Mouse (Mus musculus) CD8-positive naive resting alpha-beta T cell, adult 2 months (primary cell): ENCODE results near the gene Map7d2.
"Not testable (repeated sequence)": the region's sequence is repeated elsewhere in the genome, so short reads cannot be mapped to it uniquely, and the experiment has no call there.

Source experiments
- DNase-seq, 2 experiments: peaks; one replicate each; pipeline ENCODE4 v3.0.0; 2022; ENCODE audit warnings: low read depth in 2 of 2, low spot score in 2 of 2

Gene Map7d2

GRCm38 (mm10) chrX:159414130-159414828 is at the start of gene Map7d2:
TSS of gene Map7d2 (plus strand) at chrX:159414572.
- peak in 1 of 2 experiments; percentile 2 for DNase-seq

- peak; percentile 64 to 78 for DNase-seq
Measured at GRCm38 (mm10) chrX:159371831-159372752, 42.3 kb upstream of the Map7d2 start, which contains the start of gene Eif1ax. TSS of gene Eif1ax (plus strand) at chrX:159372178.

GRCm38 (mm10) chrX:159372753-159373144 is 41.6 kb upstream of the Map7d2 start:
- DNase-seq = no peak

- no peak for DNase-seq
Measured at GRCm38 (mm10) chrX:159387105-159387504, 27.3 kb upstream of the Map7d2 start.

GRCm38 (mm10) chrX:159388953-159389352 is 25.4 kb upstream of the Map7d2 start:
- no peak for DNase-seq

- DNase-seq = no peak
Measured at GRCm38 (mm10) chrX:159390347-159390962, 23.9 kb upstream of the Map7d2 start.

GRCm38 (mm10) chrX:159391239-159391638 is 23.1 kb upstream of the Map7d2 start:
- no peak for DNase-seq

- peak; percentile 26 to 27 for DNase-seq
Measured at GRCm38 (mm10) chrX:159409253-159409652, 5.1 kb upstream of the Map7d2 start.

- no peak for DNase-seq
Measured at GRCm38 (mm10) chrX:159414829-159415673, 679 bp downstream of the Map7d2 start.

GRCm38 (mm10) chrX:159430507-159430906 is 16.1 kb downstream of the Map7d2 start:
- DNase-seq = not testable (repeated sequence)

GRCm38 (mm10) chrX:159442128-159442527 is 27.8 kb downstream of the Map7d2 start:
- DNase-seq = no peak

GRCm38 (mm10) chrX:159447133-159447532 is 32.8 kb downstream of the Map7d2 start:
- DNase-seq = no peak

GRCm38 (mm10) chrX:159459006-159459654 is 44.8 kb downstream of the Map7d2 start:
- DNase-seq = no peak

- DNase-seq = no peak
Measured at GRCm38 (mm10) chrX:159474799-159475198, 60.4 kb downstream of the Map7d2 start.

- not testable (repeated sequence) for DNase-seq
Measured at GRCm38 (mm10) chrX:159478243-159478940, 64.0 kb downstream of the Map7d2 start.

- no peak for DNase-seq
Measured at GRCm38 (mm10) chrX:159484247-159484646, 69.9 kb downstream of the Map7d2 start.

GRCm38 (mm10) chrX:159503181-159503580 is 88.8 kb downstream of the Map7d2 start:
- no peak for DNase-seq

- DNase-seq = no peak
Measured at GRCm38 (mm10) chrX:159508331-159509036, 94.1 kb downstream of the Map7d2 start.

GRCm38 (mm10) chrX:159509042-159509441 is 94.7 kb downstream of the Map7d2 start:
- DNase-seq = no peak
